Mouse (Mus musculus): Measurements from ENCODE around the gene Ntrk3. TPM values are rescaled to one million over a fixed set of nuclear protein-coding genes. Genes with fewer than 3 reads are reported as not detected.

The Ntrk3 gene
- polyA plus RNA-seq, 1 experiment from 2014 or later = 4.5 TPM

DNA sequence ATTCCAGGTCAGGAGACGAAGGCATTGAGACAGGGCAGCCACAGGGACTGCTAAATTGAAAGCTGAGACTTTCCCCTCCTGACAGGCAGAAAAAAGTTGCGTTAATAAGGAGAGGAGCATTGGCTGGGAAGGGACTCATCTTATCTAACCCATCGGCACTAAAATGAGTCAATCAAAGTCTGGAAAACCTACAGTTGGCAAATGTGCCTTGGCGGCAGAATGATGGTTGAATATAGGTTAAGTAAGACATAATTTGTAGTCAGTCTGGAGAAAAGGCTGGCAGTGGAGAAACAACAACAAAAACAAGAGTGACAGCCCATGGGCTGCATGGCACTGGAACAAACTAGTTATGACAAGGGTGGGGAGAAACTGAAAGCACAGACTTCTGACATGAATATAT is 360.9 kb downstream of the Ntrk3 start:
- Histone ChIP-seq H3K4me1 (replicated peaks) (no peaks in the 10 kb centered on the region), H3K9me3 (no peaks in the 10 kb centered on the region), H3K4me3 (no peak overlapping the region), H3K27ac (no peak overlapping the region), H3K27me3 (ENCODE audit: insufficient read depth, poor library complexity, severe bottlenecking) (no peaks in the 10 kb centered on the region), H3K36me3 (no peaks in the 10 kb centered on the region)
- DNase-seq (ENCODE audit: low spot score) = no peak
- 76% methylated on average over 4 of the region's 4 CpGs for WGBS

- 74% methylated on average over 8 of the region's 8 CpGs for WGBS
- H3K9me3 ChIP-seq = no peaks in the 10 kb centered on the region
- DNase-seq (ENCODE audit: low spot score) = no peak
These were observed 376.2 kb downstream of the Ntrk3 start for GRCm38 (mm10) chr7:78361341-78362309.

GRCm38 (mm10) chr7:78347464-78347863 is 390.3 kb downstream of the Ntrk3 start:
- no peaks in the 10 kb centered on the region for H3K27me3 ChIP-seq (ENCODE audit: insufficient read depth, poor library complexity, severe bottlenecking)
- no peaks in the 10 kb centered on the region for H3K36me3 ChIP-seq
- no peak for DNase-seq (ENCODE audit: low spot score)
- H3K4me3 ChIP-seq = no peak overlapping the region
- no peaks in the 10 kb centered on the region for H3K9me3 ChIP-seq
- H3K27ac ChIP-seq = no peak overlapping the region
- WGBS = 81% methylated on average over 5 of the region's 5 CpGs
- H3K4me1 ChIP-seq (replicated peaks) = no peaks in the 10 kb centered on the region

More at GRCm38 (mm10) chr7:78361341-78362309, 376.2 kb downstream of the Ntrk3 start:
- Histone ChIP-seq H3K27ac (no peak overlapping the region), H3K4me1 (replicated peaks) (no peaks in the 10 kb centered on the region), H3K27me3 (ENCODE audit: insufficient read depth, poor library complexity, severe bottlenecking) (no peaks in the 10 kb centered on the region), H3K36me3 (no peaks in the 10 kb centered on the region), H3K4me3 (no peak overlapping the region)

DNA sequence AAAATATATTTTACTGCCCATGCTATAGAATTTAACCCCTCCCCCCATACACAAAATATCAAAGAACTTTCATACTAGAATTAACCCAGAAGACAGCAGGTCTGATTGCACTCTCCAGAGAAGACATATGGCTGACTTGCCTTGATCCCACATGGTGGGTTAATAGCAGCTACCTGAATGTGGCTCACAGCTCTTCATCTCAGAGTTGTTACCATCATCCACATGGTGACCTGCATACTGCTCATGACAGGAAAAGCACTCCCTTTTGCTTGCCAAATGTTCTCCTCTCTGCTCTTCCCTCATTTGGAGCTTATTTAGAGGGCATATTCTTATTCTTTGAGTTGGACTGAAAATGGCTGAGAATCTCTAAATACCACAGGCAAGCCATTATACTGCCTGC is 404.4 kb downstream of the Ntrk3 start:
- H3K27me3 ChIP-seq (ENCODE audit: insufficient read depth, poor library complexity, severe bottlenecking) = no peaks in the 10 kb centered on the region
- H3K27ac ChIP-seq = no peak overlapping the region
- H3K36me3 ChIP-seq = no peaks in the 10 kb centered on the region
- DNase-seq (ENCODE audit: low spot score) = no peak
- H3K4me3 ChIP-seq = no peak overlapping the region
- no peaks in the 10 kb centered on the region for H3K4me1 ChIP-seq (replicated peaks)
- H3K9me3 ChIP-seq = no peaks in the 10 kb centered on the region

DNA sequence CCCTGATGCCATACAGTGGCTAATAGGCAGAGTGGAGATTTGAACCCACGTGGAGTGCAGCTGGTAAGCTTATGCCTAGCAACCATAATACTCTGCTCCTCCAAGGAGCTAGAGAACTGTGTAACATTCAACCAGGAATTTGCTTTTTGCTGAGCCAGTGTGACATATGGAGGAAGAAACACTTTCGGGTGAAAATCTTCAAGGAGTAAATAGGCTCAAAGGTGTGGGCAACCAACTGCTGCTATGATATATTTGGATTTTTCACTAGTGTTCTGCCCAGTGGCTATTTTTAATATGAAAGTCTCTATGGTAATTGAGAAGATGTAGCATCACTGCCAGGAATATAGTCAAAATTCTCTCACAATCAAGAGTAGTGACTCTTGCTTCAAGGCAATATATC is 409.5 kb downstream of the Ntrk3 start:
- Histone ChIP-seq H3K36me3 (no peaks in the 10 kb centered on the region), H3K4me3 (no peak overlapping the region), H3K27me3 (ENCODE audit: insufficient read depth, poor library complexity, severe bottlenecking) (no peaks in the 10 kb centered on the region), H3K4me1 (replicated peaks) (no peaks in the 10 kb centered on the region), H3K27ac (no peak overlapping the region), H3K9me3 (no peaks in the 10 kb centered on the region)
- 86% methylated on average over 2 of the region's 2 CpGs for WGBS
- no peak for DNase-seq (ENCODE audit: low spot score)

GRCm38 (mm10) chr7:78326185-78326584 is 411.6 kb downstream of the Ntrk3 start:
- Histone ChIP-seq H3K36me3 (no peaks in the 10 kb centered on the region), H3K4me1 (replicated peaks) (no peaks in the 10 kb centered on the region), H3K4me3 (no peak overlapping the region), H3K9me3 (no peaks in the 10 kb centered on the region), H3K27me3 (ENCODE audit: insufficient read depth, poor library complexity, severe bottlenecking) (no peaks in the 10 kb centered on the region), H3K27ac (no peak overlapping the region)
- 86% methylated on average over 3 of the region's 3 CpGs for WGBS
- no peak for DNase-seq (ENCODE audit: low spot score)

- Histone ChIP-seq H3K27ac (no peak overlapping the region), H3K4me1 (replicated peaks) (no peaks in the 10 kb centered on the region), H3K36me3 (no peaks in the 10 kb centered on the region), H3K9me3 (no peaks in the 10 kb centered on the region), H3K27me3 (ENCODE audit: insufficient read depth, poor library complexity, severe bottlenecking) (no peaks in the 10 kb centered on the region), H3K4me3 (no peak overlapping the region)
- WGBS = 91% methylated on average over 4 of the region's 4 CpGs
- DNase-seq (ENCODE audit: low spot score) = no peak
These were observed 419.2 kb downstream of the Ntrk3 start for GRCm38 (mm10) chr7:78318640-78319039.

DNA sequence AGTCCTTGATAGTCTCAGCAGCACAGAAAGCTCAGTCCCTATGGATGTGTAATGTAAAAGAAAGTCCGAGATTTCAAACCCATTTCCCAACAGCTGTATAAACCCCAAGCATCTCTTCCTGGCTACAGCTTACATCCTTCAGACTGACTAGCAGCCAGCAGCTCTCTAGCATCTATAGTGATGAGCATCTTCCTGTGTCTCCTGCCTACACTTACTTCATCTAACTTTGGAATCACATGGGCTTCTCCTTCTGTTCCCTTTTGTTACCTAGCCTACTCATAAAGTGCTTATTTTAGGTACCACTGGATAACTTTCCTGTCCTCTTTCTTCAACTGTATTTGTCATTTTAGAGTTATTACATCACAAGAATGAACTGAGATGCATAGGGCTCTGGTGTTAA is 432.0 kb downstream of the Ntrk3 start:
- Histone ChIP-seq H3K27ac (no peak overlapping the region), H3K4me1 (replicated peaks) (no peaks in the 10 kb centered on the region), H3K4me3 (no peak overlapping the region), H3K9me3 (peaks cover 13% of the 10 kb centered on the region; the same call in 1 of the 2 replicates), H3K27me3 (ENCODE audit: insufficient read depth, poor library complexity, severe bottlenecking) (no peaks in the 10 kb centered on the region), H3K36me3 (no peaks in the 10 kb centered on the region)
- DNase-seq (ENCODE audit: low spot score) = no peak
- 86% methylated on average over 1 of the region's 1 CpGs for WGBS

DNA sequence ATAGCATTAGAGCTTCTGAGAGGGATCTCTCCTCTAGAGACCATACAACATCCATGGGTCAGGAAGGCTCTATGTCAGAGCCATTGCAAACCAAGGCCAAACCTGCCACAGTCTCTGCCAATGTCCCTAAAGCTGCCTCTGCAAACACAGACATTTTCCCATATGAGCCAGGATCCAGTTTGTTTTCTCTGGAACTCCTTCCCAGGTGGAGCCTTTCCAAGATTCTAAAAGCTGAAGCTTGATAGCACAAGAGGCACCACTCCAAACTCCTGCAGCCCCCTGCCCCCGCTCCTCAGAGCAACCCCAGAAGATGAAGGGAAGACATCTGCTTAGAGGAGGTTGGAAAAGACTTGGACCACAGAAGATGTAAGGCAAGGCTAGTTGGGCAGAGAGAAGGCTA is 432.8 kb downstream of the Ntrk3 start:
- no peak for DNase-seq (ENCODE audit: low spot score)
- Histone ChIP-seq H3K4me3 (no peak overlapping the region), H3K4me1 (replicated peaks) (no peaks in the 10 kb centered on the region), H3K36me3 (no peaks in the 10 kb centered on the region), H3K27me3 (ENCODE audit: insufficient read depth, poor library complexity, severe bottlenecking) (no peaks in the 10 kb centered on the region), H3K9me3 (peaks cover 8% of the 10 kb centered on the region; the same call in 1 of the 2 replicates), H3K27ac (no peak overlapping the region)
- 96% methylated on average over 1 of the region's 1 CpGs for WGBS

DNA sequence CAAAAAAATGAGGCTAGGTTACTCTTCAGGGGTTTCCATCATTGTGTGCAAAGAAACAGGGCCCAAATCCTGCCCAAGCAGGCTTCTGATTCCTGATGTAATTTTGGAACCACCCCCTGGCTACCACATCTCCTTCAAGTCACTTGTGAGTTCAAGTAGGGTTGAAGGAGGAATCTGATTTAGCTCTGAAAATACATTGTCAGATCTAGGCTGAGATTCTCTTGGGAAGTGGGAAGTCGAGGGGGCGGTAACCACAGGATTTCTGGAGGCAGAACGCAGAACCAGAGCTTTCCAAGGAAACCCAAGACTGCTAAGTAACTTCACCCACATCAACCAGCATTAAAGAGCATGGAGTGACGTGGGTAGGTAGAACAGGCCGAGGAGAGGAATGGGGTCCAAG is 440.5 kb downstream of the Ntrk3 start:
- DNase-seq (ENCODE audit: low spot score) = no peak
- Histone ChIP-seq H3K27me3 (ENCODE audit: insufficient read depth, poor library complexity, severe bottlenecking) (no peaks in the 10 kb centered on the region), H3K36me3 (no peaks in the 10 kb centered on the region), H3K27ac (no peak overlapping the region), H3K4me1 (replicated peaks) (no peaks in the 10 kb centered on the region), H3K4me3 (no peak overlapping the region), H3K9me3 (no peaks in the 10 kb centered on the region)
- WGBS = 88% methylated on average over 5 of the region's 5 CpGs

- Histone ChIP-seq H3K27ac (no peak overlapping the region), H3K36me3 (no peaks in the 10 kb centered on the region), H3K9me3 (no peaks in the 10 kb centered on the region), H3K4me3 (no peak overlapping the region), H3K27me3 (ENCODE audit: insufficient read depth, poor library complexity, severe bottlenecking) (no peaks in the 10 kb centered on the region), H3K4me1 (replicated peaks) (no peaks in the 10 kb centered on the region)
- no peak for DNase-seq (ENCODE audit: low spot score)
- 75% methylated on average over 3 of the region's 3 CpGs for WGBS
These were observed 443.5 kb downstream of the Ntrk3 start for GRCm38 (mm10) chr7:78294322-78294721.

GRCm38 (mm10) chr7:78290186-78290585 is 447.6 kb downstream of the Ntrk3 start:
- DNase-seq (ENCODE audit: low spot score) = no peak
- Histone ChIP-seq H3K4me3 (no peak overlapping the region), H3K36me3 (no peaks in the 10 kb centered on the region), H3K27ac (no peak overlapping the region), H3K27me3 (ENCODE audit: insufficient read depth, poor library complexity, severe bottlenecking) (no peaks in the 10 kb centered on the region), H3K4me1 (replicated peaks) (no peaks in the 10 kb centered on the region), H3K9me3 (no peaks in the 10 kb centered on the region)
- 83% methylated on average over 2 of the region's 2 CpGs for WGBS

- WGBS = 96% methylated on average over 2 of the region's 2 CpGs
- DNase-seq (ENCODE audit: low spot score) = no peak
- Histone ChIP-seq H3K4me3 (no peak overlapping the region), H3K27ac (no peak overlapping the region), H3K27me3 (ENCODE audit: insufficient read depth, poor library complexity, severe bottlenecking) (no peaks in the 10 kb centered on the region), H3K9me3 (no peaks in the 10 kb centered on the region), H3K36me3 (no peaks in the 10 kb centered on the region), H3K4me1 (replicated peaks) (no peaks in the 10 kb centered on the region)
These were observed 451.1 kb downstream of the Ntrk3 start for GRCm38 (mm10) chr7:78286516-78287238.

Measured in hindbrain, embryonic 10.5 days (tissue).